Mouse (Mus musculus) limb, embryonic 15.5 days (tissue): ENCODE data around the gene Ncoa1. TPM values are rescaled to one million over a fixed set of nuclear protein-coding genes. Genes with fewer than 3 reads are reported as not detected.

Experiments used
- ATAC-seq: fragments of 200-750 bp; cut with Nextera tagmentation; 2 replicates; pipeline ENCODE4 v1.8.0; 2017; ENCODE audit warnings: low read depth, moderate TSS enrichment; ENCODE audit not compliant: insufficient number of reproducible peaks, low FRiP score, low TSS enrichment
- H3K27ac ChIP-seq: fragments of 300-500 bp; sonication (generic); 2 replicates; pipeline ENCODE4 v1.5.1; 2015; ENCODE audit warnings: moderate library complexity, mild to moderate bottlenecking, inconsistent platforms
- H3K27me3 ChIP-seq: fragments of 300-500 bp; sonication (generic); 2 replicates; pipeline ENCODE4 v1.6.1; 2015; ENCODE audit warnings: inconsistent platforms
- H3K36me3 ChIP-seq: fragments of 300-500 bp; sonication (generic); 2 replicates; pipeline ENCODE4 v1.6.1; 2015; ENCODE audit warnings: inconsistent platforms
- H3K4me1 ChIP-seq: fragments of 300-500 bp; sonication (generic); 2 replicates; pipeline ENCODE4 v1.6.1; 2015; ENCODE audit warnings: inconsistent platforms
- H3K4me2 ChIP-seq: fragments of 300-500 bp; sonication (generic); 2 replicates; pipeline ENCODE4 v1.6.1; 2015; ENCODE audit warnings: mild to moderate bottlenecking, inconsistent platforms
- H3K4me3 ChIP-seq: fragments of 300-500 bp; sonication (generic); 2 replicates; pipeline ENCODE4 v1.5.1; 2015; ENCODE audit warnings: mild to moderate bottlenecking, inconsistent platforms
- H3K9ac ChIP-seq: fragments of 300-500 bp; sonication (generic); 2 replicates; pipeline ENCODE4 v1.6.1; 2015; ENCODE audit warnings: inconsistent platforms
- H3K9me3 ChIP-seq: fragments of 300-500 bp; sonication (generic); 2 replicates; pipeline ENCODE4 v1.6.1; 2016; ENCODE audit warnings: inconsistent platforms
- WGBS: fragments of 180-500 bp; shearing (Covaris S2); methylation state at CpG from one replicate; pipeline ENCODE4 v1.1.7; 2015; 5-methylcytosine and 5-hydroxymethylcytosine counted together
- polyA plus RNA-seq: library from polyadenylated mRNA; unstranded; fragments of >200 nt; fragmentation: Nextera tagmentation; extraction: Ambion mirVana; gene quantifications from 2 replicates; pipeline ENCODE4 v1.2.1, GENCODE M21; 2015

Gene Ncoa1
- polyA plus RNA-seq, 1 experiment from 2014 or later: 10.6 TPM

GRCm38 (mm10) chr12:4233572-4234508 is 243.1 kb downstream of the Ncoa1 start, which contains the start of the genes Ptrhd1 and Cenpo:
Gene Ptrhd1, plus strand, starts transcription at chr12:4234027.
Gene Cenpo, minus strand, starts transcription at chr12:4234294.
- H3K4me2 ChIP-seq: peak within 1 kb of the TSS; percentile 64
- peak; percentile 97 for ATAC-seq
- H3K27me3 ChIP-seq: no peaks in the 10 kb centered on the region
- peak within 1 kb of the TSS; percentile 76 for H3K4me3 ChIP-seq
- peaks cover 38% of the 10 kb centered on the region for H3K36me3 ChIP-seq
- H3K4me1 ChIP-seq: peaks cover 12% of the 10 kb centered on the region
- peak within 1 kb of the TSS; percentile 66 for H3K9ac ChIP-seq
- H3K9me3 ChIP-seq: no peaks in the 10 kb centered on the region
- peak within 1 kb of the TSS; percentile 98 for H3K27ac ChIP-seq
- WGBS: 0% methylated on average over 50 of the region's 50 CpGs

- peak overlapping the region; percentile 76 for H3K4me3 ChIP-seq
- H3K4me1 ChIP-seq: peaks cover 12% of the 10 kb centered on the region
- no peak overlapping the region for H3K9ac ChIP-seq
- no peak for ATAC-seq
- H3K36me3 ChIP-seq: peaks cover 38% of the 10 kb centered on the region
- peak overlapping the region; percentile 64 for H3K4me2 ChIP-seq
- H3K9me3 ChIP-seq: no peaks in the 10 kb centered on the region
- no peaks in the 10 kb centered on the region for H3K27me3 ChIP-seq
- no peak overlapping the region for H3K27ac ChIP-seq
- 46% methylated on average over 4 of the region's 4 CpGs for WGBS
Observed at GRCm38 (mm10) chr12:4232777-4233176, 244.2 kb downstream of the Ncoa1 start.

GRCm38 (mm10) chr12:4230156-4230555 is 246.8 kb downstream of the Ncoa1 start:
- Histone ChIP-seq H3K27ac (no peak overlapping the region), H3K9ac (no peak overlapping the region), H3K27me3 (no peaks in the 10 kb centered on the region), H3K36me3 (peaks cover 46% of the 10 kb centered on the region), H3K4me2 (no peak overlapping the region), H3K4me1 (peaks cover 12% of the 10 kb centered on the region), H3K9me3 (no peaks in the 10 kb centered on the region), H3K4me3 (no peak overlapping the region)
- 88% methylated on average over 7 of the region's 7 CpGs for WGBS
- no peak for ATAC-seq

- no peaks in the 10 kb centered on the region for H3K4me1 ChIP-seq
- H3K36me3 ChIP-seq: peaks cover 90% of the 10 kb centered on the region
- no peak overlapping the region for H3K27ac ChIP-seq
- no peak overlapping the region for H3K9ac ChIP-seq
- H3K4me2 ChIP-seq: no peak overlapping the region
- H3K9me3 ChIP-seq: no peaks in the 10 kb centered on the region
- ATAC-seq: no peak
- 74% methylated on average over 8 of the region's 8 CpGs for WGBS
- H3K27me3 ChIP-seq: no peaks in the 10 kb centered on the region
- H3K4me3 ChIP-seq: no peak overlapping the region
Observed at GRCm38 (mm10) chr12:4212908-4213307, 264.1 kb downstream of the Ncoa1 start.

- Histone ChIP-seq H3K9ac (no peak overlapping the region), H3K4me2 (no peak overlapping the region), H3K36me3 (peaks cover 95% of the 10 kb centered on the region), H3K27me3 (no peaks in the 10 kb centered on the region), H3K4me3 (no peak overlapping the region), H3K27ac (no peak overlapping the region), H3K4me1 (no peaks in the 10 kb centered on the region), H3K9me3 (no peaks in the 10 kb centered on the region)
- ATAC-seq: no peak
- 85% methylated on average over 9 of the region's 9 CpGs for WGBS
Observed at GRCm38 (mm10) chr12:4211174-4211573, 265.8 kb downstream of the Ncoa1 start.

- Histone ChIP-seq H3K27ac (no peak overlapping the region), H3K4me2 (no peak overlapping the region), H3K4me1 (no peaks in the 10 kb centered on the region), H3K4me3 (no peak overlapping the region), H3K9me3 (no peaks in the 10 kb centered on the region), H3K36me3 (peaks cover 91% of the 10 kb centered on the region), H3K27me3 (no peaks in the 10 kb centered on the region), H3K9ac (no peak overlapping the region)
- ATAC-seq: no peak
- 96% methylated on average over 9 of the region's 9 CpGs for WGBS
Observed at GRCm38 (mm10) chr12:4209196-4209595, 267.8 kb downstream of the Ncoa1 start.

GRCm38 (mm10) chr12:4208405-4209133 is 268.4 kb downstream of the Ncoa1 start:
- no peak for ATAC-seq
- Histone ChIP-seq H3K36me3 (peaks cover 91% of the 10 kb centered on the region), H3K4me1 (no peaks in the 10 kb centered on the region), H3K4me3 (no peak overlapping the region), H3K4me2 (no peak overlapping the region), H3K9ac (no peak overlapping the region), H3K27ac (no peak overlapping the region), H3K9me3 (no peaks in the 10 kb centered on the region), H3K27me3 (no peaks in the 10 kb centered on the region)
- 81% methylated on average over 15 of the region's 15 CpGs for WGBS

- no peak for ATAC-seq
- H3K36me3 ChIP-seq: peaks cover 85% of the 10 kb centered on the region
- no peaks in the 10 kb centered on the region for H3K27me3 ChIP-seq
- H3K4me1 ChIP-seq: no peaks in the 10 kb centered on the region
- WGBS: 92% methylated on average over 11 of the region's 11 CpGs
- no peak overlapping the region for H3K9ac ChIP-seq
- no peak overlapping the region for H3K4me3 ChIP-seq
- no peak overlapping the region for H3K4me2 ChIP-seq
- no peaks in the 10 kb centered on the region for H3K9me3 ChIP-seq
- H3K27ac ChIP-seq: no peak overlapping the region
Observed at GRCm38 (mm10) chr12:4206106-4206505, 270.9 kb downstream of the Ncoa1 start.

- Histone ChIP-seq H3K27ac (no peak overlapping the region), H3K9ac (no peak overlapping the region), H3K4me2 (no peak overlapping the region), H3K4me3 (no peak overlapping the region), H3K27me3 (no peaks in the 10 kb centered on the region), H3K4me1 (no peaks in the 10 kb centered on the region), H3K36me3 (peaks cover 80% of the 10 kb centered on the region), H3K9me3 (no peaks in the 10 kb centered on the region)
- 89% methylated on average over 4 of the region's 4 CpGs for WGBS
- no peak for ATAC-seq
Observed at GRCm38 (mm10) chr12:4202206-4202605, 274.8 kb downstream of the Ncoa1 start.

GRCm38 (mm10) chr12:4201454-4202200 is 275.4 kb downstream of the Ncoa1 start:
- no peak overlapping the region for H3K9ac ChIP-seq
- no peaks in the 10 kb centered on the region for H3K4me1 ChIP-seq
- WGBS: 84% methylated on average over 13 of the region's 13 CpGs
- H3K27me3 ChIP-seq: no peaks in the 10 kb centered on the region
- H3K36me3 ChIP-seq: peaks cover 75% of the 10 kb centered on the region
- no peak for ATAC-seq
- no peak overlapping the region for H3K4me2 ChIP-seq
- H3K4me3 ChIP-seq: no peak overlapping the region
- H3K9me3 ChIP-seq: no peaks in the 10 kb centered on the region
- no peak overlapping the region for H3K27ac ChIP-seq

- Histone ChIP-seq H3K9ac (no peak overlapping the region), H3K4me1 (no peaks in the 10 kb centered on the region), H3K27me3 (no peaks in the 10 kb centered on the region), H3K4me3 (no peak overlapping the region), H3K36me3 (peaks cover 64% of the 10 kb centered on the region), H3K9me3 (no peaks in the 10 kb centered on the region), H3K27ac (no peak overlapping the region), H3K4me2 (no peak overlapping the region)
- ATAC-seq: no peak
- WGBS: 93% methylated on average over 11 of the region's 11 CpGs
Observed at GRCm38 (mm10) chr12:4199271-4199670, 277.7 kb downstream of the Ncoa1 start.
